ENCODE assay signal across 8 mouse cellular contexts in genomic region chr12:8912860-8913685, GRCm38 (mm10). TPM values are rescaled to one million over a fixed set of nuclear protein-coding genes. Genes with fewer than 3 reads are reported as not detected.
DNase-seq lines count a peak whose midpoint lies in the region; ATAC-seq and TF ChIP-seq lines count a peak whose summit lies in the region.

No protein-coding gene starts in this region.

- no peak for TF ChIP-seq CTCF in spleen, adult 2 months (IDR thresholded peaks at IDR 0.05; ENCODE audit: extremely low read depth, insufficient read depth, insufficient read length, insufficient replicate concordance)

- 48% methylated on average over 16 of the region's 16 CpGs for WGBS in spleen, adult 2 months
- WGBS in embryonic facial prominence, embryonic 15.5 days, result 5% methylated on average over 16 of the region's 16 CpGs
- 27% methylated on average over 16 of the region's 16 CpGs for WGBS in heart, embryonic 16.5 days
- 4% methylated on average over 16 of the region's 16 CpGs for WGBS in neural tube, embryonic 14.5 days

- no peak overlapping the region for H3K9ac ChIP-seq in embryonic facial prominence, embryonic 15.5 days
- H3K9ac ChIP-seq in heart, embryonic 16.5 days (ENCODE audit: low read length), result peak overlapping the region; percentile 55
- no peak overlapping the region for H3K9ac ChIP-seq in neural tube, embryonic 14.5 days (replicated peaks; ENCODE audit: low read depth, low read length)

- no peak for TF ChIP-seq POLR2A in spleen, adult 2 months (IDR thresholded peaks at IDR 0.05; ENCODE audit: low read depth, low read length)

- peak; percentile 80 for ATAC-seq in embryonic facial prominence, embryonic 15.5 days (ENCODE audit: insufficient number of reproducible peaks, low FRiP score, low TSS enrichment, low read depth)
- peak; percentile 63 for ATAC-seq in heart, embryonic 16.5 days (replicated peaks; ENCODE audit: extremely low read depth, insufficient read depth, low FRiP score)
- peak; percentile 74 for ATAC-seq in neural tube, embryonic 14.5 days (ENCODE audit: low read depth)
- ATAC-seq in CD4-positive, CD25-positive, alpha-beta regulatory T cell, adult 4 months, result no peak

- no peaks in the 10 kb centered on the region for H3K36me3 ChIP-seq in spleen, adult 2 months (ENCODE audit: control insufficient read depth, insufficient read depth, low read length)
- no peaks in the 10 kb centered on the region for H3K36me3 ChIP-seq in embryonic facial prominence, embryonic 15.5 days
- H3K36me3 ChIP-seq in heart, embryonic 16.5 days (ENCODE audit: control insufficient read depth, insufficient read depth), result no peaks in the 10 kb centered on the region
- H3K36me3 ChIP-seq in neural tube, embryonic 14.5 days (ENCODE audit: control insufficient read depth, insufficient read depth, low read length), result no peaks in the 10 kb centered on the region

- peaks cover 7% of the 10 kb centered on the region; the same call in 1 of the 2 replicates for H3K4me1 ChIP-seq in spleen, adult 2 months (ENCODE audit: control insufficient read depth, insufficient read depth, insufficient read length)
- H3K4me1 ChIP-seq in embryonic facial prominence, embryonic 15.5 days, result peaks cover 37% of the 10 kb centered on the region
- H3K4me1 ChIP-seq in heart, embryonic 16.5 days (ENCODE audit: control insufficient read depth, insufficient read depth, low read length), result peaks cover 23% of the 10 kb centered on the region
- H3K4me1 ChIP-seq in neural tube, embryonic 14.5 days (ENCODE audit: control insufficient read depth, insufficient read depth, low read length), result peaks cover 6% of the 10 kb centered on the region; the same call in 1 of the 2 replicates

- no peak for DNase-seq in spleen, adult 2 months (ENCODE audit: low read depth in 1 of 2, low spot score in 2 of 2)
- DNase-seq in spleen, adult 18-20 months, result no peak
- DNase-seq in kidney, postnatal 14 days, result peak; percentile 75
- no peak for DNase-seq in left cerebral cortex, adult 11 months (ENCODE audit: low spot score)

- no peak overlapping the region for H3K4me3 ChIP-seq in spleen, adult 2 months (ENCODE audit: extremely low read depth, insufficient read depth, insufficient read length)
- H3K4me3 ChIP-seq in embryonic facial prominence, embryonic 15.5 days (replicated peaks), result no peak overlapping the region
- no peak overlapping the region for H3K4me3 ChIP-seq in heart, embryonic 16.5 days (ENCODE audit: low read length)
- no peak overlapping the region for H3K4me3 ChIP-seq in neural tube, embryonic 14.5 days (ENCODE audit: low read depth, low read length)

- H3K4me2 ChIP-seq in embryonic facial prominence, embryonic 15.5 days (replicated peaks), result peak overlapping the region; percentile 18
- no peak overlapping the region for H3K4me2 ChIP-seq in heart, embryonic 16.5 days (ENCODE audit: low read depth, low read length)
- no peak overlapping the region for H3K4me2 ChIP-seq in neural tube, embryonic 14.5 days (ENCODE audit: low read depth, low read length)

- H3K27me3 ChIP-seq in spleen, adult 2 months (ENCODE audit: control insufficient read depth, insufficient read depth, low read length), result no peaks in the 10 kb centered on the region
- H3K27me3 ChIP-seq in embryonic facial prominence, embryonic 15.5 days, result no peaks in the 10 kb centered on the region
- no peaks in the 10 kb centered on the region for H3K27me3 ChIP-seq in heart, embryonic 16.5 days (ENCODE audit: control insufficient read depth, insufficient read depth, low read length)
- H3K27me3 ChIP-seq in neural tube, embryonic 14.5 days (ENCODE audit: control insufficient read depth, insufficient read depth, low read length), result no peaks in the 10 kb centered on the region

- no peaks in the 10 kb centered on the region for H3K9me3 ChIP-seq in embryonic facial prominence, embryonic 15.5 days (replicated peaks)
- H3K9me3 ChIP-seq in heart, embryonic 16.5 days (replicated peaks; ENCODE audit: control insufficient read depth, low read length), result no peaks in the 10 kb centered on the region
- H3K9me3 ChIP-seq in neural tube, embryonic 14.5 days (ENCODE audit: control insufficient read depth, low read length), result no peaks in the 10 kb centered on the region

- H3K27ac ChIP-seq in spleen, adult 2 months (ENCODE audit: insufficient read depth, low read length), result peak overlapping the region; percentile 38; the same call in 1 of the 2 replicates
- peak overlapping the region; percentile 95 for H3K27ac ChIP-seq in embryonic facial prominence, embryonic 15.5 days (replicated peaks)
- peak overlapping the region; percentile 2 for H3K27ac ChIP-seq in heart, embryonic 16.5 days (ENCODE audit: low read length)
- H3K27ac ChIP-seq in neural tube, embryonic 14.5 days (ENCODE audit: low read depth, low read length), result peak overlapping the region; percentile 13

RNA-seq across cellular contexts. Expression of gene Laptm4a, which starts 8.4 kb away (rescaled TPM):
- 81.9 and 88.2 TPM in 2 replicates for polyA plus RNA-seq in spleen, adult 2 months (2012; rRNA removed)
- polyA plus RNA-seq in embryonic facial prominence, embryonic 15.5 days (2015; fragmentation: Nextera tagmentation; extraction: Ambion mirVana), result 449 and 462 TPM in 2 replicates
- 283 and 313 TPM in 2 replicates for polyA plus RNA-seq in heart, embryonic 16.5 days (2015; fragmentation: Nextera tagmentation; extraction: Ambion mirVana)
- polyA plus RNA-seq in neural tube, embryonic 14.5 days (2014; fragmentation: Nextera tagmentation; extraction: Ambion mirVana), result 61.1 and 200 TPM in 2 replicates
- polyA plus RNA-seq in CD4-positive, CD25-positive, alpha-beta regulatory T cell, adult 4 months (2017; shearing (Covaris generic)), result 100 to 1,000 TPM; 127 to 169 TPM

RNA-seq across cellular contexts. Expression of gene Matn3, which starts 34.7 kb away (rescaled TPM):
- 0.04 TPM in 1 of 2 replicates, not detected in the other for polyA plus RNA-seq in spleen, adult 2 months (2012; rRNA removed)
- 10.7 and 17.8 TPM in 2 replicates for polyA plus RNA-seq in embryonic facial prominence, embryonic 15.5 days (2015; fragmentation: Nextera tagmentation; extraction: Ambion mirVana)
- polyA plus RNA-seq in heart, embryonic 16.5 days (2015; fragmentation: Nextera tagmentation; extraction: Ambion mirVana), result 0.54 and 0.63 TPM in 2 replicates
- polyA plus RNA-seq in neural tube, embryonic 14.5 days (2014; fragmentation: Nextera tagmentation; extraction: Ambion mirVana), result 0.07 and 0.17 TPM in 2 replicates
- polyA plus RNA-seq in CD4-positive, CD25-positive, alpha-beta regulatory T cell, adult 4 months (2017; shearing (Covaris generic)), result not detected

Comparison
In these comparisons a context has a peak if more than half of its experiments do, and no peak if none do; other contexts are left out.
1. H3K27ac ChIP-seq: peak in every context shown above with its lines; median percentile 95 in embryonic facial prominence, embryonic 15.5 days; 38 in spleen, adult 2 months; 13 in neural tube, embryonic 14.5 days; 2 in heart, embryonic 16.5 days.